25 mouse cellular contexts compared by ENCODE assay signal in the genomic region with DNA sequence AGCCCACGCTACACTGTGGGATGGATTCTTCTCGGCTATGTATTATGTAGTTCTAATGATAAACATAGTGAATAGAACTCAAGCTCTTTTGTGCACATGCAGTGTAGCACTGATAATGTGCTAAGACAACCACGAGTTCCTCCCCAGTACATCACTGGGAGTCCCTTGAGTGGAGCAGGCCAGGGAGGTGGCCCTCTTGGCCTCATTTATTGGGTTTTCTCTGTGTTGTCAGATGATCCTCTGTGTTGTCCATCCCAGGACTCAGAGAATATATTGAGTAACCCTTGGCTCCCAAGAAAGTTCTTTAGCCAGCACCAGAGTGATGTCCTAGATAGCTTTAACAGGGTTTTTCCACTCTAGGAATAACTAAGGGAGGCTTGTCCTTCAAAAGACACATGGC. TPM values are rescaled to one million over a fixed set of nuclear protein-coding genes. Genes with fewer than 3 reads are reported as not detected.
DNase-seq lines count a peak whose midpoint lies in the region; ATAC-seq lines count a peak whose summit lies in the region.
"Had no signal": no experiment of that assay in that cellular context is flagged by ENCODE, and none has a peak within 500 bp of the region (broad histone marks: within the 10 kb centered on the region; RNA-seq: fewer than 3 reads in every experiment).

No protein-coding gene starts in this region.

- ATAC-seq in heart, embryonic 11.5 days (replicated peaks; ENCODE audit: insufficient number of reproducible peaks, low FRiP score, low TSS enrichment), result no peak
- ATAC-seq: CD4-positive, CD25-positive, alpha-beta regulatory T cell, adult 4 months; forebrain, embryonic 13.5 days; forebrain, postnatal 0 days; hindbrain, embryonic 16.5 days; inflammation-experienced regulatory T-cells, adult 6 months; intestine, postnatal 0 days had no signal

- no peaks in the 10 kb centered on the region for H3K36me3 ChIP-seq in heart, embryonic 10.5 days
- H3K36me3 ChIP-seq in heart, embryonic 11.5 days (ENCODE audit: control insufficient read depth, insufficient read depth, low read length), result no peaks in the 10 kb centered on the region
- H3K36me3 ChIP-seq: G1E; hindbrain, embryonic 12.5 days had no signal

- H3K4me2 ChIP-seq in heart, embryonic 11.5 days, result no peak overlapping the region
- H3K4me2 ChIP-seq: forebrain, embryonic 13.5 days; hindbrain, embryonic 12.5 days had no signal

- H3K4me1 ChIP-seq in heart, embryonic 10.5 days, result no peaks in the 10 kb centered on the region
- H3K4me1 ChIP-seq in heart, embryonic 11.5 days (ENCODE audit: control insufficient read depth, insufficient read depth, low read length), result no peaks in the 10 kb centered on the region
- H3K4me1 ChIP-seq: forebrain, embryonic 13.5 days; hindbrain, embryonic 12.5 days had no signal

- WGBS in heart, embryonic 10.5 days, result 74% methylated on average over 3 of the region's 3 CpGs
- WGBS in heart, embryonic 11.5 days (ENCODE audit: insufficient replicate concordance), result 76% methylated on average over 3 of the region's 3 CpGs

- H3K9ac ChIP-seq in heart, embryonic 11.5 days (ENCODE audit: low read depth, low read length), result no peak overlapping the region
- H3K9ac ChIP-seq: forebrain, embryonic 13.5 days; forebrain, postnatal 0 days; hindbrain, embryonic 12.5 days had no signal

- no peaks in the 10 kb centered on the region for H3K9me3 ChIP-seq in heart, embryonic 10.5 days
- H3K9me3 ChIP-seq in heart, embryonic 11.5 days (replicated peaks; ENCODE audit: control insufficient read depth, low read length), result no peaks in the 10 kb centered on the region
- H3K9me3 ChIP-seq: forebrain, embryonic 13.5 days; hindbrain, embryonic 12.5 days had no signal

- no peaks in the 10 kb centered on the region for H3K27me3 ChIP-seq in heart, embryonic 10.5 days (ENCODE audit: insufficient read depth, poor library complexity, severe bottlenecking)
- no peaks in the 10 kb centered on the region for H3K27me3 ChIP-seq in heart, embryonic 11.5 days (ENCODE audit: control insufficient read depth, insufficient read depth, low read length)
- H3K27me3 ChIP-seq: forebrain, embryonic 13.5 days; hindbrain, embryonic 12.5 days had no signal

- no peak overlapping the region for H3K27ac ChIP-seq in heart, embryonic 10.5 days
- no peak overlapping the region for H3K27ac ChIP-seq in heart, embryonic 11.5 days (ENCODE audit: low read depth, low read length)
- H3K27ac ChIP-seq: forebrain, embryonic 13.5 days; heart, adult 2 months; hindbrain, embryonic 12.5 days had no signal

- H3K4me3 ChIP-seq in heart, embryonic 10.5 days, result no peak overlapping the region
- H3K4me3 ChIP-seq in heart, embryonic 11.5 days (ENCODE audit: low read depth, low read length), result no peak overlapping the region
- H3K4me3 ChIP-seq: forebrain, embryonic 13.5 days; heart, adult 2 months; hindbrain, embryonic 12.5 days had no signal

- intact Hi-C loops in gastrocnemius, postnatal 14 days (cut with DNase I; ENCODE audit: low total_unique reads), result no loop called here

- DNase-seq in gastrocnemius, adult 18-20 months (ENCODE audit: low spot score), result peak; percentile 64
- no peak for DNase-seq in gastrocnemius, postnatal 10 days
- peak; percentile 28 for DNase-seq in heart, embryonic 10.5 days (ENCODE audit: low spot score)
- DNase-seq in gastrocnemius, postnatal 14 days, result peak; percentile 37
- no peak for DNase-seq in lung, adult 18-20 months
- no peak for DNase-seq in urinary bladder, postnatal 25 days (ENCODE audit: low spot score)
- DNase-seq: adrenal gland, adult 8-10 months; adrenal gland, postnatal 36 days; B cell, adult 2 months; cerebellum, adult 11 months; cerebellum, adult 8-10 months; cerebellum, postnatal 14 days; forebrain, postnatal 0 days; heart, postnatal 36 days; kidney, adult 8-10 months had no signal

RNA-seq across cellular contexts. Expression of a gene that starts 14.9 kb away (rescaled TPM):
- 1 to 10 TPM; 2.4 to 4.0 TPM for total RNA-seq in gastrocnemius, adult 18-20 months (2021)
- total RNA-seq in gastrocnemius, postnatal 10 days (2021), result 10 to 100 TPM; 11.1 to 12.3 TPM
- polyA plus RNA-seq in heart, embryonic 10.5 days (2016; fragmentation: Nextera tagmentation; extraction: Ambion mirVana), result 0.06 and 0.22 TPM in 2 replicates
- polyA plus RNA-seq in heart, embryonic 11.5 days (2014; fragmentation: Nextera tagmentation; extraction: Ambion mirVana), result 0.54 and 0.57 TPM in 2 replicates
- total RNA-seq in gastrocnemius, postnatal 14 days (2021), result 1 to 10 TPM; 7.4 to 8.1 TPM
- total RNA-seq: common myeloid progenitor, adult 5-6 weeks had no signal
- polyA plus RNA-seq: CD4-positive, CD25-positive, alpha-beta regulatory T cell, adult 4 months; G1E had no signal

Comparison
In these comparisons a context has a peak if more than half of its experiments do, and no peak if none do; other contexts are left out.
1. DNase-seq: peak in gastrocnemius, adult 18-20 months (single experiment), heart, embryonic 10.5 days (single experiment) and gastrocnemius, postnatal 14 days (single experiment); none in gastrocnemius, postnatal 10 days (single experiment), lung, adult 18-20 months (0 of 2) and urinary bladder, postnatal 25 days (single experiment).